Mouse (Mus musculus): ENCODE results near the gene Nqo1. TPM values are rescaled to one million over a fixed set of nuclear protein-coding genes. Genes with fewer than 3 reads are reported as not detected.
A peak's percentile ranks its signal among the peaks of the same experiment; 100 is the strongest.

Nqo1 gene
- 4.6 and 6.2 TPM in 2 replicates for total RNA-seq (2021)
- long read RNA-seq, transcript Nqo1-201 (6 exons, 1,553 nt): major isoform, 8 of 8 reads
- long read RNA-seq, partial matches to known transcripts: 0 of 8 reads
- long read RNA-seq, other reads (novel, unspliced or antisense): 0 of 8 reads

- DNase-seq: peak; percentile 67
Observed at GRCm38 (mm10) chr8:107403038-107403781, at the start of gene Nqo1. TSS of gene Nqo1 (minus strand) at chr8:107403206.

- DNase-seq: no peak
Observed at GRCm38 (mm10) chr8:107451414-107452066, 48.5 kb upstream of the Nqo1 start.

DNA sequence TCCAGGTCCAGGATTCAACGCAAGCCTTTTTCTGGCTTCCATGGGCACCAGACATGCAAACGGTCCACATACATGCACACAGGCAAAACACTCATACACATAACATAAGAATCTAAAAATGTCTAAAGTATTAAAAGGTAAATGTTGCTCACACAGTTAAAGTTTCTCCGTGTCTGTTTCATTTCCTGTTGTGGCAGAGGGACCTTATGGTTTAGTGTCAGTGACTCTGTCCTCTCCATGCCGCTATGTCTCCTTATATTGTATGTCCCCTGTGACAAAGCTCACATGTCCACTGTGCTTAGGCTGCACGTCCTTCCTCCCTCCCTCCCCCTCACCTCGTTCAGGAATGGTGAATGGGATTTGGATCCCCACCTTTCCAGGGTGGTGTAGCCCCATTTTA lies 46.6 kb upstream of the Nqo1 start:
- DNase-seq: no peak

- no peak for DNase-seq
Observed at GRCm38 (mm10) chr8:107449130-107449529, 46.1 kb upstream of the Nqo1 start.

DNA sequence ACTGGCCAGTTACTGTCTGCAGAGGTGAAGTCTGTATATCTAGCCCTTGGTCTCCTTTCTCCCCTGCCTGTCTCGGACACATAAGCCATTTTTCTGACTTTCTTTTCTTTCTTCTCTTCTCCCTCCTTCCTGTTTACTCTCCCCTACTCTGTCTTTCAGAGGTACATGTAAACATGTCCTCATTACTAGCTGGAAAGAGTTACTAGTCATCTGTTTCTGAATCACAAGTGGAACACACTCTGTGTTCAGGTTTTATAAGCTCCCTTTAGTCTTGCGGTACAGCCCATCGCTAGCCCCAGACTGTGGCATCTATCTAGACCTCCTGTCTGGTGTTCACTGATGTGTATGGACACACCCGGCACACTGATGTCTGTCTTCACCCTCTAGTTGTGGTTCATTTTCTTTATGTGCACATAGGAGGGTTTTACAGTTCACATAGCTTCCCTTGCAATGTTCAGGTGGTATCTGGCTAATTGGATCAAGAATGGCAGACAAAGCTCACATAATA lies 45.4 kb upstream of the Nqo1 start:
- no peak for DNase-seq

GRCm38 (mm10) chr8:107447713-107448112 lies 44.7 kb upstream of the Nqo1 start:
- DNase-seq: no peak

DNA sequence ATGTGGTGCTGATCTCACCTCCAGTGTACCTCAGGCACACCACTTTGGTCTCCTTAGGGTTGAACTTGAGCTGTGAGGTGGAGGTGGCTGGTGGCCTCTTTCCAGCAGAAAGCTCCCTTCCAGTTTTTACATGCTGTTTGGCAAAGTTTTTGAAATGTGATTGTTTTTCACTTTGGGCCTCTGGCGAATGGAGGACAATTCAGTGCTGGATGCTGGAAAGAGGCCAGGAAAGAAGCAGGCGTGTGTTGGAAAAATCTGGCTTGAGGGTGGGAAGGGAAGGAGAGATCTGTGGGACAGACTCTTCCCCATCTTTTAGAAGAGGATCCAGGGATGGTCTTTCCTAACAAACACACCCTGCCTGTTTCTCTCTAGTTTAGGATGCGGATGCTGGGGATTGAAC lies 41.6 kb upstream of the Nqo1 start:
- no peak for DNase-seq

GRCm38 (mm10) chr8:107439880-107440625 lies 37.0 kb upstream of the Nqo1 start:
- DNase-seq: no peak

- DNase-seq: no peak
Observed at GRCm38 (mm10) chr8:107437711-107438110, 34.7 kb upstream of the Nqo1 start.

- no peak for DNase-seq
Observed at GRCm38 (mm10) chr8:107436841-107437421, 33.9 kb upstream of the Nqo1 start.

GRCm38 (mm10) chr8:107435962-107436831 lies 33.2 kb upstream of the Nqo1 start, which contains the start of gene Wwp2:
TSS of gene Wwp2 (plus strand) at chr8:107436365.
- peak; percentile 79 for DNase-seq

DNA sequence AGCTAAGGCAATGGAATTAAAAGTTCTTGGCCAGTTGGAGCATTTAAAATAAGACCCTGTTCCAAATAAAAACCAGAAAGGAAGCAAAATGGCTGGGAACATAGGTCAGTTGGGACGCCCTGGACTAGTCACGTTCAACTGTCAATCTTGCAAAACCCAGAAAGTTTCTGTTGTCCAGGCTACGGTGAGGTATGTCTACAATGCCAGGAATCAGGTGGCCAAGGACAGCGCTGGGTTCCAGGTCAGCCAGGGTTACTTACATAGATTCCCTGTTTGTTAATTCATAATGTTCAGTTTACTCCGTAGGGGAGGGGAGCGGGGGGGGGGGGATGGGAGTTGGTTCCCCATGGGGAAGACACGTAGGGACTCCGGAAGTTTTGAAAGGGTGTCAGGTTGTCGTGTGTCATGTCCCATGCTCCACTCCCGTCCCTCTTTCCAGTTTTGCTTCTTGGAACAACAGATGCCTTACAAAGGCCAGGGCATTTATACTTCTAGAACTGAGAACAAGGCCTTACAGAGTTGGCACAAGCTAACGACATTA lies 32.5 kb upstream of the Nqo1 start:
- no peak for DNase-seq

- DNase-seq: no peak
Observed at GRCm38 (mm10) chr8:107430821-107431220, 27.8 kb upstream of the Nqo1 start.

DNA sequence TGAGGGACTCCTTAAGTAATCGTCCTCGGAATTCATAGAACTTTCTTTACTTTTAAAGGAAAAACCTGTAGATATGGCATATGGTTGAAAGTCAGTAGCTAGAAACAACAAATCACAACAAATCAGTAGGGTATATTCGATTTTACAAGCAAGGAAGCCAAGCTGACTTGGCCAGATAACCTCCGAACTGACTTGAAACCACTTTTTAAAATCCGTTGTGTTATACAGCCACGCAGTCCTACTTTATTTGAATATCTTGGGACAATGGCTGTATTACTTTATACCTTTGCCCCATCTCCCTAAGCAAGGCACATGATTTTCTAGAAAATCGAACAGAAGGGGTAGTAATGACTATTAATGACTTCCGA lies 22.2 kb upstream of the Nqo1 start:
- DNase-seq: no peak

GRCm38 (mm10) chr8:107424597-107425229 lies 21.7 kb upstream of the Nqo1 start, which contains the start of gene Nob1:
TSS of gene Nob1 (minus strand) at chr8:107425051.
- peak; percentile 99 for DNase-seq

DNA sequence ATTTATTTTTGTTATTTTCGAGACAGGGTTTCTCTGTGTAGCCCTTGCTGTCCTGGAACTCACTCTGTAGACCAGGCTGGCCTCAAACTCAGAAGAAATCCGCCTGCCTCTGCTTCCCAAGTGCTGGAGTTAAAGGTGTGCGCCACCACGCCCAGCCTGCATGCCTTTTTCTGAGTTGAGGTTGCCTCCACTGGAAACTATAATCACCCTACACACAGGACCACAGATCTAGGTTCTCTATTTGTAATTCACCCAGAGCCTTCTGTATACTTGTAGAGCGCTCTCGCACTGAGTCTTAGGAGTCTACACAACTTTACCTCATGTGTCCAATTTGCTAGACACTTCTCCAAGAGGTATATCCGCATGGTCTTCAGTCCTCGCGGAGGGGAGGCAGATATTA lies 21.2 kb upstream of the Nqo1 start:
- DNase-seq: no peak

DNA sequence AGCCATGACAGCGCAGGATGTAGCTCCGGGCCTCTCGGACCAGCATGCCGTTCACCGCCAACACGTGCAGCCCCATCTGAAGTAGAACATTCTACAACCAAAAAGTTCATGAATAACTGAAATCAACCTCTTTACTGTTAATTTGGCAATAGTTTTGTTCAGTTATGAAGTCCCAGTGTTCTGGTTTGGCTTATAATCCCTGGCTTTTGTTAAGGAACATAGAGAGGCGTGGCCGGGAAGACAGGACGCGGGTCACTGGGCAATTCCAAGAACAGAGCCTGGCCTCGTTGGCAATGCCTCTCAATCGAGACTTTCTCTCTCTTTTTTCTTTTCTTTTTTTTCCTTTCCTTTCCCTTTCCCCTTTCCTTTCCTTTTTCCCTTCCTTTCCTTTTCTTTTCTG lies 14.0 kb upstream of the Nqo1 start:
- no peak for DNase-seq

DNA sequence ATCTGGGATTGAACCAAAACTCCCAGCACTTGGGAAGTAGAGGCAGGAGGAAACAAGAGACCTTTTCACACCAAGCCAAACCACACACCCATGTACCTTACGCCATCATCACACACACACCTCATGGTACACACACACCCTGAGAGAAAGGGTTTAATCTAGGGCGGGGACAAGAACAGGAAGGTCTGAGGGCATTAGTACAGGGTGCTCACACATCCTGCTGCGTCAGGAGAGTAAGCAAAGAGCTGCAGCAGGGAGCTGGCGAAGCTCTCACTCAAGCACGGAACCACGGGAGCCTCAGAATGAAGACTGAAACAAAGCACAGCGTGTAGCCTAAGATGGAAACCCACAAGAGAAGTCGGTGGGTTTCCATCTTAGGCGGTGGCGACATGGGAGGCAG lies 10.9 kb upstream of the Nqo1 start:
- no peak for DNase-seq

- no peak for DNase-seq
Observed at GRCm38 (mm10) chr8:107412552-107412951, 9.5 kb upstream of the Nqo1 start.

- DNase-seq: no peak
Observed at GRCm38 (mm10) chr8:107411391-107411790, 8.4 kb upstream of the Nqo1 start.

Measured in adrenal gland, postnatal 25 days (tissue).